Mouse (Mus musculus) activated CD4-positive, CD25-positive, alpha-beta regulatory T cell (primary cell): ENCODE results near the gene Klrb1f. TPM values are rescaled to one million over a fixed set of nuclear protein-coding genes. Genes with fewer than 3 reads are reported as not detected.

Experiments used
- polyA plus RNA-seq, 2 experiments: library from polyadenylated mRNA; unstranded; fragments of 100-300 nt; shearing (Covaris generic); gene quantifications; one replicate each; pipeline ENCODE4 v1.2.1; 2017

Gene Klrb1f
- 1 to 10 TPM; 4.5 to 7.1 TPM for polyA plus RNA-seq

GRCm38 (mm10) chr6:129045601-129046000 lies at the start of gene Klrb1f:
Gene Klrb1f (plus strand): TSS chr6:129045901.

GRCm38 (mm10) chr6:129100794-129101193 lies 55.1 kb downstream of the Klrb1f start, which contains the start of gene Clec2e:
Gene Clec2e (minus strand): TSS chr6:129100913.

Other genes with a start within 250 kb of the Klrb1f start
- not detected for gene Gm44511, start 219.6 kb upstream of the Klrb1f start, polyA plus RNA-seq
- under 1 TPM in 1 of 2 experiments, not detected in 1; 0.15 TPM for gene Klrb1b, start 219.6 kb upstream of the Klrb1f start, polyA plus RNA-seq
- gene Clec2i, start 158.3 kb upstream of the Klrb1f start, polyA plus RNA-seq = 10 to 100 TPM; 75.1 to 77.5 TPM
- gene BC035044, start 154.8 kb upstream of the Klrb1f start, polyA plus RNA-seq = 1 to 10 TPM; 1.2 to 1.8 TPM
- gene Clec2g, start 111.5 kb upstream of the Klrb1f start, polyA plus RNA-seq = under 1 TPM in 1 of 2 experiments, not detected in 1; 0.25 TPM
- gene Clec2e, start 55.0 kb downstream of the Klrb1f start, polyA plus RNA-seq = not detected
- 10 to 100 TPM; 28.7 to 35.9 TPM for gene Clec2d, start 134.7 kb downstream of the Klrb1f start, polyA plus RNA-seq
- gene Cd69, start 229.5 kb downstream of the Klrb1f start, polyA plus RNA-seq = 100 to 1,000 TPM; 116 to 179 TPM